Mouse (Mus musculus): Measurements from ENCODE around the gene Espnl. TPM values are rescaled to one million over a fixed set of nuclear protein-coding genes. Genes with fewer than 3 reads are reported as not detected.

Gene Espnl
- total and polyA plus RNA-seq, 3 experiments: 0.06 TPM; not detected in 2

GRCm38 (mm10) chr1:91365816-91366214 is 43.9 kb downstream of the Espnl start:
- WGBS: 38% methylated on average over 8 of the region's 8 CpGs
- Histone ChIP-seq H3K9ac (ENCODE audit: low read depth, low read length) (no peak overlapping the region), H3K36me3 (ENCODE audit: control insufficient read depth, insufficient read depth, low read length) (no peaks in the 10 kb centered on the region), H3K27ac (no peak overlapping the region), H3K27me3 (ENCODE audit: control insufficient read depth, insufficient read depth, low read length) (no peaks in the 10 kb centered on the region), H3K4me1 (ENCODE audit: control insufficient read depth, insufficient read depth, low read length) (no peaks in the 10 kb centered on the region), H3K79me2 (replicated peaks; ENCODE audit: control insufficient read depth, insufficient read depth, low read length) (no peaks in the 10 kb centered on the region), H3K4me3 (peak overlapping the region; percentile 45; the same call in 1 of the 2 replicates)
- intact Hi-C loops (cut with DNase I): loop anchor here (5.0 kb wide), 1 partner anchor 116 kb away; no protein-coding TSS in a partner anchor
- TF ChIP-seq CTCF (IDR thresholded peaks at IDR 0.05) (no peak), EP300 (IDR thresholded peaks at IDR 0.05; ENCODE audit: insufficient read depth, low read depth, low read length) (no peak), POLR2A (IDR thresholded peaks at IDR 0.05; ENCODE audit: insufficient read depth, low read depth, low read length) (no peak)
- DNase-seq: no peak

GRCm38 (mm10) chr1:91366215-91367108 is 44.6 kb downstream of the Espnl start, which contains the start of gene Erfe:
TSS of gene Erfe (plus strand) at chr1:91366430.
- peak; percentile 75 to 82 for DNase-seq
- Histone ChIP-seq H3K27ac (no peak within 1 kb of the TSS), H3K27me3 (ENCODE audit: control insufficient read depth, insufficient read depth, low read length) (no peaks in the 10 kb centered on the region), H3K4me3 (peak within 1 kb of the TSS; percentile 45), H3K4me1 (ENCODE audit: control insufficient read depth, insufficient read depth, low read length) (no peaks in the 10 kb centered on the region), H3K9ac (ENCODE audit: low read depth, low read length) (peak within 1 kb of the TSS; percentile 37), H3K79me2 (replicated peaks; ENCODE audit: control insufficient read depth, insufficient read depth, low read length) (no peaks in the 10 kb centered on the region), H3K36me3 (ENCODE audit: control insufficient read depth, insufficient read depth, low read length) (no peaks in the 10 kb centered on the region)
- WGBS: 3% methylated on average over 67 of the region's 68 CpGs
- intact Hi-C loops (cut with DNase I): loop anchor here (5.0 kb wide), 1 partner anchor 116 kb away; no protein-coding TSS in a partner anchor
- TF ChIP-seq CTCF (IDR thresholded peaks at IDR 0.05) (peak; percentile 97), POLR2A (IDR thresholded peaks at IDR 0.05; ENCODE audit: insufficient read depth, low read depth, low read length) (no peak)

- no peak overlapping the region for H3K4me3 ChIP-seq
- H3K4me1 ChIP-seq (ENCODE audit: control insufficient read depth, insufficient read depth, low read length): no peaks in the 10 kb centered on the region
- H3K79me2 ChIP-seq (replicated peaks; ENCODE audit: control insufficient read depth, insufficient read depth, low read length): no peaks in the 10 kb centered on the region
- intact Hi-C loops (cut with DNase I): loop anchor here (5.0 kb wide), 1 partner anchor 115 kb away; no protein-coding TSS in a partner anchor
- H3K36me3 ChIP-seq (ENCODE audit: control insufficient read depth, insufficient read depth, low read length): no peaks in the 10 kb centered on the region
- no peak for DNase-seq
- 100% methylated on average over 3 of the region's 3 CpGs for WGBS
- TF ChIP-seq POLR2A (IDR thresholded peaks at IDR 0.05; ENCODE audit: insufficient read depth, low read depth, low read length) (no peak), EP300 (IDR thresholded peaks at IDR 0.05; ENCODE audit: insufficient read depth, low read depth, low read length) (no peak), CTCF (IDR thresholded peaks at IDR 0.05) (no peak)
- H3K27me3 ChIP-seq (ENCODE audit: control insufficient read depth, insufficient read depth, low read length): no peaks in the 10 kb centered on the region
- H3K9ac ChIP-seq (ENCODE audit: low read depth, low read length): no peak overlapping the region
- no peak overlapping the region for H3K27ac ChIP-seq
These were observed 45.4 kb downstream of the Espnl start for GRCm38 (mm10) chr1:91367295-91367694.

- H3K79me2 ChIP-seq (replicated peaks; ENCODE audit: control insufficient read depth, insufficient read depth, low read length): no peaks in the 10 kb centered on the region
- no peaks in the 10 kb centered on the region for H3K27me3 ChIP-seq (ENCODE audit: control insufficient read depth, insufficient read depth, low read length)
- TF ChIP-seq POLR2A (IDR thresholded peaks at IDR 0.05; ENCODE audit: insufficient read depth, low read depth, low read length) (no peak), CTCF (IDR thresholded peaks at IDR 0.05) (no peak)
- no peaks in the 10 kb centered on the region for H3K36me3 ChIP-seq (ENCODE audit: control insufficient read depth, insufficient read depth, low read length)
- H3K4me3 ChIP-seq: no peak overlapping the region
- intact Hi-C loops (cut with DNase I): loop anchor here (5.0 kb wide), 1 partner anchor 113 kb away; no protein-coding TSS in a partner anchor
- WGBS: 73% methylated on average over 4 of the region's 4 CpGs
- no peak overlapping the region for H3K9ac ChIP-seq (ENCODE audit: low read depth, low read length)
- DNase-seq: no peak
- no peaks in the 10 kb centered on the region for H3K4me1 ChIP-seq (ENCODE audit: control insufficient read depth, insufficient read depth, low read length)
- H3K27ac ChIP-seq: no peak overlapping the region
These were observed 47.5 kb downstream of the Espnl start for GRCm38 (mm10) chr1:91369408-91369807.

- no peak for DNase-seq
- no peaks in the 10 kb centered on the region for H3K36me3 ChIP-seq (ENCODE audit: control insufficient read depth, insufficient read depth, low read length)
These were observed 48.2 kb downstream of the Espnl start for GRCm38 (mm10) chr1:91370055-91370454.

GRCm38 (mm10) chr1:91373414-91373835 is 51.5 kb downstream of the Espnl start:
- H3K27me3 ChIP-seq (ENCODE audit: control insufficient read depth, insufficient read depth, low read length): no peaks in the 10 kb centered on the region
- WGBS: 88% methylated on average over 6 of the region's 6 CpGs
- no peak for DNase-seq
- H3K9ac ChIP-seq (ENCODE audit: low read depth, low read length): no peak overlapping the region
- H3K27ac ChIP-seq: no peak overlapping the region
- no peaks in the 10 kb centered on the region for H3K4me1 ChIP-seq (ENCODE audit: control insufficient read depth, insufficient read depth, low read length)
- intact Hi-C loops (cut with DNase I): no loop called here
- H3K36me3 ChIP-seq (ENCODE audit: control insufficient read depth, insufficient read depth, low read length): no peaks in the 10 kb centered on the region
- no peak overlapping the region for H3K4me3 ChIP-seq
- no peaks in the 10 kb centered on the region for H3K79me2 ChIP-seq (replicated peaks; ENCODE audit: control insufficient read depth, insufficient read depth, low read length)
- TF ChIP-seq POLR2A (IDR thresholded peaks at IDR 0.05; ENCODE audit: insufficient read depth, low read depth, low read length): no peak

More at GRCm38 (mm10) chr1:91370055-91370454, 48.2 kb downstream of the Espnl start:
- no peaks in the 10 kb centered on the region for H3K4me1 ChIP-seq (ENCODE audit: control insufficient read depth, insufficient read depth, low read length)
- no peak overlapping the region for H3K9ac ChIP-seq (ENCODE audit: low read depth, low read length)
- no peaks in the 10 kb centered on the region for H3K27me3 ChIP-seq (ENCODE audit: control insufficient read depth, insufficient read depth, low read length)
- 73% methylated on average over 23 of the region's 23 CpGs for WGBS
- no peak overlapping the region for H3K27ac ChIP-seq
- intact Hi-C loops (cut with DNase I): no loop called here
- no peaks in the 10 kb centered on the region for H3K79me2 ChIP-seq (replicated peaks; ENCODE audit: control insufficient read depth, insufficient read depth, low read length)
- no peak for TF ChIP-seq CTCF (IDR thresholded peaks at IDR 0.05)
- H3K4me3 ChIP-seq: no peak overlapping the region

Data from heart, adult 2 months (tissue).